Mouse (Mus musculus) heart, adult 2 months (tissue): ENCODE data around the gene Snrnp25.

Experiments
- CTCF ChIP-seq: fragments of 200-600 bp; IDR thresholded peaks from 2 replicates; pipeline ENCODE4 v1.8.1; 2022; ENCODE audit warnings: antibody characterized with exemption, mild to moderate bottlenecking, moderate library complexity
- EP300 ChIP-seq: fragments of 200-500 bp; IDR thresholded peaks from 2 replicates; pipeline ENCODE4 v1.6.1; 2011; ENCODE audit warnings: low read depth, low read length, control low read depth; ENCODE audit not compliant: insufficient read depth

DNA sequence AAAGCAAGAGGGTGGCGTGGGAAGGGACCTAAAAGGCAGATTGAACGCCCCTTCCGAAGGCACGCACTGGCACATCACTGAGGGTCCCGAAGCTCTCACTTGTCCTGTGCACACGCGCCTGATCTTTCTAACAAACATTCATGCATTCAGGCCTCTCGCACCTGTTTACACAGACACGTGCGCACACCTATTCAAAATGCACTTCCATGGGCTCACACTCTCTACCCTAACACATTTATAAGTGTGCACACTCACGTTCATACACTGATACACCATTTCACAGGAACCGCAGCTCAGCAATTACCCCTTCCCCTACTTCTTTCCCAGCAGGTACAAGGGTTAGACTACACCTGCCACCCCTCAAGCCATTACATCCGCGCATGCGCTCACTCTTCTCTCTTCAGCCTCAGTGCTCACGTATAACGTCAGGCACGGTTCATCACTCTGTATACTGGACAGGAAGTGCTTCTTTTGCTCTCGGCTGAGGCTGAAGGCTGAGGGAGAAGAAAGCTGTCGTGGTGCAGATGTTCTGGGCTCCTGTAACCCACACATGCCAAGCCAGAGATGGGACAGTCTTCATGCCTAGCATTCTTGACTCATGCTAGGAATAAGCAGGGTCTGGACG lies 17.5 kb downstream of the Snrnp25 start:
- TF ChIP-seq EP300 (no peak), CTCF (no peak)
